Mouse (Mus musculus) neural tube, embryonic 15.5 days (tissue): Measurements from ENCODE around the gene Fblim1. TPM values are rescaled to one million over a fixed set of nuclear protein-coding genes. Genes with fewer than 3 reads are reported as not detected.
A peak's percentile ranks its signal among the peaks of the same experiment; 100 is the strongest.

Source experiments
- ATAC-seq: fragments of 200-750 bp; cut with Nextera tagmentation; 2 replicates; pipeline ENCODE4 v1.8.0; 2017; ENCODE audit warnings: mild to moderate bottlenecking, moderate TSS enrichment, moderate library complexity; ENCODE audit not compliant: low FRiP score
- H3K27ac ChIP-seq: fragments of 300-500 bp; sonication (generic); replicated peaks from 2 replicates; pipeline ENCODE4 v1.5.1; 2015; ENCODE audit warnings: mild to moderate bottlenecking, inconsistent platforms
- H3K27me3 ChIP-seq: fragments of 300-500 bp; sonication (generic); replicated peaks from 2 replicates; pipeline ENCODE4 v1.6.1; 2015; ENCODE audit warnings: inconsistent platforms
- H3K36me3 ChIP-seq: fragments of 300-500 bp; sonication (generic); 2 replicates; pipeline ENCODE4 v1.6.1; 2015; ENCODE audit warnings: inconsistent platforms
- H3K4me1 ChIP-seq: fragments of 300-500 bp; sonication (generic); 2 replicates; pipeline ENCODE4 v1.6.1; 2015; ENCODE audit warnings: inconsistent platforms
- H3K4me2 ChIP-seq: fragments of 300-500 bp; sonication (generic); 2 replicates; pipeline ENCODE4 v1.6.1; 2015; ENCODE audit warnings: inconsistent platforms, mild to moderate bottlenecking, moderate library complexity
- H3K4me3 ChIP-seq: fragments of 300-500 bp; sonication (generic); replicated peaks from 2 replicates; pipeline ENCODE4 v1.5.1; 2015; ENCODE audit warnings: mild to moderate bottlenecking, inconsistent platforms
- H3K9ac ChIP-seq: fragments of 300-500 bp; sonication (generic); replicated peaks from 2 replicates; pipeline ENCODE4 v1.6.1; 2015; ENCODE audit warnings: mild to moderate bottlenecking, inconsistent platforms
- H3K9me3 ChIP-seq: fragments of 300-500 bp; sonication (generic); replicated peaks from 2 replicates; pipeline ENCODE4 v1.6.1; 2016; ENCODE audit warnings: inconsistent platforms
- WGBS: fragments of 180-500 bp; shearing (Covaris S2); methylation state at CpG from one replicate; pipeline ENCODE4 v1.1.7; 2015; ENCODE audit warnings: mixed read lengths; 5-methylcytosine and 5-hydroxymethylcytosine counted together
- polyA plus RNA-seq: library from polyadenylated mRNA; unstranded; fragments of >200 nt; fragmentation: Nextera tagmentation; extraction: Ambion mirVana; gene quantifications from 2 replicates; pipeline ENCODE4 v1.2.1, GENCODE M21; 2015

Fblim1 gene
- polyA plus RNA-seq, 1 experiment from 2014 or later: 31.0 TPM

DNA sequence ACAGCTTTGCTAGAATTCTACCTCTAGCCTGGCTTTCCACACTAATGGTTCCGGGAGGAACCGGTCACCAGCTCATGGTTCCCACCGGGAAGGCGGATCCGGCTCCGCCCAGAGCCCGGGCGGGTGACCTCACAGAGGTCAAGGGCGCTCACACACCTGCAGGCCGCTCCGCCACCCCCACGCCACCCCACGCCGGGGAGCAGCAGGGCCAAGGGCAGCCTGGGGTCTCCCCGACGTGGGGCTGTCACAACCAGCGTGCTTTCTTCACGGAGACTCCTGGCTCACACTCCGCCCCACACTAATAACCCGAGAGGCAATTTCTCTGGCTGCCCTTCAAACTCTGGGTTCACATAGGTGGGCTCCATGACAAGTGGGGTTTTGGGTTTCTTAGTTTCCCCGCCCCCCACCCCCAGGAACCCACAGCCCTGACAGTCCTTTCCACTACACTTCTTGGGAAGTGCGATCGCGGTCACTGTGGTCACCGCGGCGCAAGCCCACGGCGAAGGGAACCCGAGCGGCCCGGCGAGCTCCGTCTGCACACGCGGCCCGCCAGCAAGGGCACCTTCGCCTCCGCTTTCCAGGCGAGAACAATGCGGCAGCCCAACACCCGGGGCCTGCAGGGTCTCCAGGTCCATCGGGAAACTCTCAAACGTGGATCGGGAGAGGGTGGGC, 60.7 kb downstream of the Fblim1 start:
- H3K27ac ChIP-seq: peak overlapping the region; percentile 100
- H3K4me1 ChIP-seq: peaks cover 33% of the 10 kb centered on the region
- no peaks in the 10 kb centered on the region for H3K9me3 ChIP-seq
- ATAC-seq: peak; percentile 40
- peak overlapping the region; percentile 71 for H3K4me3 ChIP-seq
- H3K36me3 ChIP-seq: no peaks in the 10 kb centered on the region
- under 1% methylated on average over 45 of the region's 45 CpGs for WGBS
- H3K27me3 ChIP-seq: no peaks in the 10 kb centered on the region
- peak overlapping the region; percentile 98 for H3K4me2 ChIP-seq
- peak overlapping the region; percentile 80 for H3K9ac ChIP-seq

GRCm38 (mm10) chr4:141544536-141544935, 61.4 kb downstream of the Fblim1 start:
- Histone ChIP-seq H3K9me3 (no peaks in the 10 kb centered on the region), H3K9ac (no peak overlapping the region; the same call in 1 of the 2 replicates), H3K36me3 (no peaks in the 10 kb centered on the region), H3K4me3 (peak overlapping the region; percentile 71), H3K4me1 (peaks cover 34% of the 10 kb centered on the region), H3K4me2 (peak overlapping the region; percentile 98), H3K27me3 (no peaks in the 10 kb centered on the region), H3K27ac (peak overlapping the region; percentile 100)
- no peak for ATAC-seq
- WGBS: 47% methylated on average over 2 of the region's 2 CpGs

DNA sequence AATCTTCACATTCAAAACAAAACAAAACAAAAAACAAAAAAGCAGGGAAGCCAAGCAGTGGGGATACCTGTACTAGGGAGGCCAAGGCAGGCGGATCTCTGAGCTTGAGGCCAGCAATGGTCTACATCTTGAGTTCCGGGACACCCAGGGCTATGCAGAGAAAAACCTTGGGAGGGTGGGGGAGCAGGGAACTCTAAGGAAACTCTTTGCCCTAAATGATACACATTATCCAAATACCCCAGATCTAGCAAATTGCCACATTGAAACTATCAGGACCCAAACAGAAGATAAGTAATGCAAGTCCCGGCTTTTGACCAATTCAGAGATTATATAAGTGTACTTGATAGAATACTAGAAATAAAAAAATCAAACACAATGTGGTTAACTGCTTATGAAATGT, 62.3 kb downstream of the Fblim1 start:
- no peak for ATAC-seq
- Histone ChIP-seq H3K27ac (no peak overlapping the region), H3K36me3 (no peaks in the 10 kb centered on the region), H3K4me2 (no peak overlapping the region), H3K4me1 (peaks cover 30% of the 10 kb centered on the region), H3K27me3 (no peaks in the 10 kb centered on the region), H3K9me3 (no peaks in the 10 kb centered on the region), H3K9ac (no peak overlapping the region), H3K4me3 (no peak overlapping the region)
- 86% methylated on average over 3 of the region's 3 CpGs for WGBS

GRCm38 (mm10) chr4:141541851-141542250, 64.0 kb downstream of the Fblim1 start:
- WGBS: 10% methylated on average over 7 of the region's 7 CpGs

DNA sequence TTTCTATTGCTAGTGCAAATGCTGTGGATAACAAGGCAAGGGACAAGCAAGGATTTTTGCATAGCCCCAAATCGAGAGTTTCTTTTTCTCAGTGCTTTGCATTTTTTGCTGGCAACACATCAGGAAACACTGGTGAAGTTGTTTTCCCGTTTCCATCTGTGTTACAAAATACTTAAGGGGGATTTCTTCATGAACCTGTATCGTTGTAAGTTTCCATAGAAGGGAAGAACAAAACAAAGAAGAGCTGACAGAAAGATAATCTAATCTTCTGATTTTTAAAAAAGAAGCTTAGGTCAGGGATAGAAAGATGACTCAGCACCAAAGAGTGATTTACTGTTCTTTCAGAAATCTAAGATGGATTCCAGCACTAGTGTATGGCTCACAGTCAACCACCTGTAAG, 65.1 kb downstream of the Fblim1 start:
- no peaks in the 10 kb centered on the region for H3K9me3 ChIP-seq
- ATAC-seq: no peak
- peaks cover 17% of the 10 kb centered on the region for H3K4me1 ChIP-seq
- no peak overlapping the region for H3K27ac ChIP-seq
- H3K9ac ChIP-seq: no peak overlapping the region
- H3K27me3 ChIP-seq: no peaks in the 10 kb centered on the region
- H3K4me2 ChIP-seq: no peak overlapping the region
- no peak overlapping the region for H3K4me3 ChIP-seq
- H3K36me3 ChIP-seq: no peaks in the 10 kb centered on the region
- WGBS: 78% methylated on average over 3 of the region's 3 CpGs

More at GRCm38 (mm10) chr4:141541851-141542250, 64.0 kb downstream of the Fblim1 start:
- no peak for ATAC-seq
- H3K9me3 ChIP-seq: no peaks in the 10 kb centered on the region
- peak overlapping the region; percentile 14; the same call in 1 of the 2 replicates for H3K27ac ChIP-seq
- H3K4me1 ChIP-seq: peaks cover 17% of the 10 kb centered on the region
- H3K4me2 ChIP-seq: no peak overlapping the region
- H3K27me3 ChIP-seq: no peaks in the 10 kb centered on the region
- H3K36me3 ChIP-seq: no peaks in the 10 kb centered on the region
- H3K4me3 ChIP-seq: no peak overlapping the region
- H3K9ac ChIP-seq: no peak overlapping the region

DNA sequence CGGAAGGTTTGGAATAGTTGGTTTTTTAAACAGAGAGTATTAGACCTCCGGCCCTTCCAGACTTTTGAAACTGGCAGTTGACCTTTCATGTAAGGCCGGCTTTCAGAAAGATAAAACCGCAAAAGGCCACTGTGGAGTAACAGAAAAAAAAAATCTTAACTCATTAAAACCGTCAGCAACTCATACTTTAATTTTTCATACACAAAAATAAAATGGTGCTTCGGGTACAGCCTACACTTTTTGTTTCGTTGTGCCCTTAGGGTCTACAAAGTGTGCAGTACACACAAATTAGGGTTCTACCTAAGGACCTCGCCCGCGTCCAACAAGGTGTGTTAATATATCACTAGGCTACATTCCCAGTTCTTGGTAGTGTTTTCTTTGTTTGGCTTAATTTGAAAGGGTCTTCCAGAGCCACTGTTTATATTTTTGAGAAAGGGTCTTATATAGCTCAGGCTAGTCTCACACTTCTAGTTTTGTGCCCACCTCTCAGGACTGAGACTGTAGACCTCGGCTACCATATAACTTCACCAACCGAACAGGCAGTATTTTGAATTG, 66.6 kb downstream of the Fblim1 start:
- 47% methylated on average over 12 of the region's 12 CpGs for WGBS
- Histone ChIP-seq H3K27me3 (no peaks in the 10 kb centered on the region), H3K36me3 (no peaks in the 10 kb centered on the region), H3K4me1 (peaks cover 19% of the 10 kb centered on the region), H3K27ac (peak overlapping the region; percentile 97), H3K4me3 (peak overlapping the region; percentile 89), H3K9ac (peak overlapping the region; percentile 74), H3K4me2 (peak overlapping the region; percentile 76), H3K9me3 (no peaks in the 10 kb centered on the region)
- no peak for ATAC-seq

- ATAC-seq: peak; percentile 83
- Histone ChIP-seq H3K36me3 (no peaks in the 10 kb centered on the region), H3K9me3 (no peaks in the 10 kb centered on the region), H3K4me3 (peak within 1 kb of the TSS; percentile 89), H3K4me2 (peak within 1 kb of the TSS; percentile 76), H3K4me1 (peaks cover 24% of the 10 kb centered on the region), H3K27ac (peak within 1 kb of the TSS; percentile 97), H3K9ac (peak within 1 kb of the TSS; percentile 93), H3K27me3 (no peaks in the 10 kb centered on the region)
- WGBS: under 1% methylated on average over 65 of the region's 88 CpGs
These were observed 67.3 kb downstream of the Fblim1 start, which contains the start of gene Spen for GRCm38 (mm10) chr4:141538408-141539212. Spen (minus strand) TSS chr4:141538597.

- Histone ChIP-seq H3K4me1 (peaks cover 31% of the 10 kb centered on the region), H3K4me2 (peak overlapping the region; percentile 76), H3K27ac (peak overlapping the region; percentile 97), H3K36me3 (no peaks in the 10 kb centered on the region), H3K9me3 (no peaks in the 10 kb centered on the region), H3K27me3 (no peaks in the 10 kb centered on the region), H3K9ac (peak overlapping the region; percentile 93), H3K4me3 (peak overlapping the region; percentile 89)
- ATAC-seq: peak; percentile 13
- under 1% methylated on average over 90 of the region's 101 CpGs for WGBS
These were observed 68.0 kb downstream of the Fblim1 start for GRCm38 (mm10) chr4:141537706-141538407.

DNA sequence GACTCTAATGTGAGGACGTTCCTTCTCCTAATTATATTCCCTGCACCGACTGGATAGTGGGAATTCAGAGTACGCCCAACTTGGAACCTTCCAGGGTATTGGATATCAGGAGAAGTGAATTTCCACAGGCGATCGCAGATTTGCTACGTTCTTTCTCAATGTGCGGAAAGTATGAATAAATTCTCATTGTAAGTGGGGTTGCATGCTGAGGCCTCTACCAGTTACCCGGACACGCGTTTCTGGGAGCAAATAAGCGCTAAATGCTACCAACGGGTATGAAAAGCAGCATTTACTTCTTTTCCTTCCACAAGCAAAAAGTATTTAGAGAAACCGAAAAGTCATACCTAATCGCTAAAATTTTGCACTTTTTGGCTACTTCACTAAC, 68.7 kb downstream of the Fblim1 start:
- H3K36me3 ChIP-seq: no peaks in the 10 kb centered on the region
- peak overlapping the region; percentile 76 for H3K4me2 ChIP-seq
- H3K27me3 ChIP-seq: no peaks in the 10 kb centered on the region
- 0% methylated on average over 14 of the region's 14 CpGs for WGBS
- H3K9me3 ChIP-seq: no peaks in the 10 kb centered on the region
- no peak for ATAC-seq
- H3K4me3 ChIP-seq: peak overlapping the region; percentile 89
- peak overlapping the region; percentile 97 for H3K27ac ChIP-seq
- peaks cover 35% of the 10 kb centered on the region for H3K4me1 ChIP-seq
- H3K9ac ChIP-seq: peak overlapping the region; percentile 93

- H3K9me3 ChIP-seq: no peaks in the 10 kb centered on the region
- peak overlapping the region; percentile 93 for H3K9ac ChIP-seq
- peak; percentile 58 for ATAC-seq
- H3K27ac ChIP-seq: peak overlapping the region; percentile 97
- H3K4me2 ChIP-seq: peak overlapping the region; percentile 76
- H3K4me1 ChIP-seq: peaks cover 41% of the 10 kb centered on the region
- under 1% methylated on average over 61 of the region's 61 CpGs for WGBS
- H3K36me3 ChIP-seq: no peaks in the 10 kb centered on the region
- H3K27me3 ChIP-seq: no peaks in the 10 kb centered on the region
- H3K4me3 ChIP-seq: peak overlapping the region; percentile 89
These were observed 69.3 kb downstream of the Fblim1 start for GRCm38 (mm10) chr4:141536291-141537225.
